Mouse (Mus musculus): ENCODE measurements at regions not wholly inside any gene's neighbourhood (a gene's known extent, or its start where the extent isn't known, plus 50 kb on each side); places are given as distances from the start of the nearest gene placed in this dataset.
A peak's percentile ranks its signal among the peaks of the same experiment; 100 is the strongest.

DNA sequence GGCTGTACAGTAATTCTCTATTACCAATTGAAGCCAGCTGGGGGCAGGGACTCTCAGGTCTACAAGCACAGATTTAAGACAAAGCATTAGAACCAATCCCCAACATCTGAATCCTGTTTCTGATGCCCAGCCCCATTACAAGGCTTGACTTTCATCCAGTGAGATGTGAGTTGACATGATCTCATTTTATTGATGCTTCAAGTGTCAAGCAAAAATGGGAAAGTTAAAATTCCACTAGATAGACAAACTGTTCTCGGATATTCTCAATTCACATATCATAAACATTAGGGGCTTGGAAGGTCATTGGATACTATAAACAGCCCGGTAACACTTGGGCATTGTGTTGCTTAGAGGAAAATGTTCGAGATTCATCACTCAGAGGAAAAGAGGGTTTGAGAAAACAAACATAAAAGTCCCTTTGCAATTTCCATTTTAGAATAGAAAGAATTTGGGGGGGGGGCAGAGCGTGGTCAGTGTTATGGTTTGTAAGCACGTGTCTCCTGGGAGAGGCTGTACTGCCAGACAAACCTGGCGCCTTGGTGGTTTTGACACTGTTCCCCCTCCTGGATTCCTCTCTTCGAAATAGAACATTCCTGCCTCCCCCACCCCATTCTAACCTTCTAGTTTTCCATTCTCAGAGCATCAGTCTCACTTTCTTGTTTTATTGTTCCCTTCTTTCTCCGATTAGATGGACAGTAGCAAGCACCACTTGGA lies 297.5 kb downstream of the Nuak1 start:
- ATAC-seq (replicated peaks; ENCODE audit: low read depth, poor library complexity, severe bottlenecking), result no peak

DNA sequence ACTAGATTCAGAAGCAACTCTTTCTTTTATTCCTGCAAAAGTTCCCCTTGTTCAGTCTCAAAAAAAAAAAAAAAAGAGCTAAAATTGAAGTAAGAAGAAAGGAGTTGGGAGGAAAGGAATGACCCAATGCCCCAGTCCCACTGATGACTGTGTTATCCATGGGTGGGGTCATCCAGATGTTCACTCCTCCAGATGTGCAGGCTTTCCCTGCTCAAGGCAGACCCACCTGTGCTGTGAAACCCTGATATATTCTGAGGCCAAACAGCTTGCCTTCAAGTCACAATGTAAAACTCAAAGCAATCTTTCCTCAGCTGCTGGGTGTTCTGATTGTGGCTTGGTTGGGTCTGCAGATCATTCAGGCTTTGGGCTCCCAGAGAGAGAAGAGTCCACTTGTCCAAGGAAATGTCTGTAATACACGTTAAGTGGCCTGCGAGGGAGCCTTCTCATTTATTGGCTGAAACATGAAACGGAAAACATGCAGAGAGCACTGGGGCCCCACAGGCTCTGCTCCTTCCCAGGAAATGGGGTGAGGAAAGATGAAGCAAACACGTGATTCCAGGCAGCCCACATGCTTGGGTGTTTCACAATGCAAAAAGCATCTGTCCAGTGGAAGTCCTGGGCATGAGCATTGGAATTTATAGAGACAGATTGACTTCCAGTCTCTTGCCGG lies 296.6 kb downstream of the Nuak1 start:
- ATAC-seq (replicated peaks; ENCODE audit: low read depth, poor library complexity, severe bottlenecking), result no peak

DNA sequence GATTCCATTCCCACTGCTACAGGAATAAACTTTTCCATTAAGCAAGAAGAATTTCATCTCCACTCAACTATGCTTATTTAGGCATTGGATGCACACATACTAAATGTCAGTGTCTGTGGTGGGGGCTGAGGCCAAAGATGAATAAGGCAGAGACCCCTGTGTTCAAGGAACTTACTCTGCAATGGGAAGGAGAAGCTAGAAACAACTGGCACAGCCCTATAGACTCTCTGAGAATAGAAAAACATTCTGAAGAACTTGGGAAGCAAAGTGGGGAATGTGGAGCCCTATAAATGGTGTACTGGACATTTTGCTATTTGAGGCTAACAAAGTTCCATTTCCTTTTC lies 296.1 kb downstream of the Nuak1 start:
- ATAC-seq (replicated peaks; ENCODE audit: low read depth, poor library complexity, severe bottlenecking), result no peak

DNA sequence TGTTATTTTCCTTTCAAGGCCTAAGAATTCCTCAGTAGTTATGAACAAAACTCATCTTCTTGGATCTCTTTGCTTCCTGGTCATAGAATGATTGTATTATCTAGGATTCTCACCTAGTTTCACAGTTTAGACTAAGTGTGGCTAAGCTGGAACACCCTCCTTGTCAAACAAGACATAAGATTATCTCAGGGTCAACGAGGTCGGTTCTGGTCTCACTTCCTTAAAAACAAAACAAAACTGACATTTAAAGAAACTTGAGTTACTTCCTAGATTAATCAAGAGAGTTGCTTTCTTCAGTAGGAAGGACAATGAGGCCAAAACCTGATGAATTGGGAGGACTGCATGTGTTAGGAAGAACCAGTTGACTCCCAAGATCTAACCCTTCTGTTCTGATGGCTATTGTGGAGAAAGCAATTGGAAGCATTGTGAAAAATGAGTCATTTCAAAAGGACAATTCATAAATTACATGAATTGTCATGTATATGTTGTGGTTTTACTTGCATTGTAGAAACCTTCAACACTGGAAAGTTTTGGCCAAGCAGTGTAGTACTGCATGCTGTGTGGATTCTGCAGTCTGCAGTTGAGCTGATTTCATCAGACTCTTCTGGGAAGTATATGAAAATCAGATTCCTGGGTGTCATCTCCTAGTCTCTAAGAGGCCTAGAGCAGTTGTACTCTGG lies 293.0 kb downstream of the Nuak1 start:
- ATAC-seq (replicated peaks; ENCODE audit: low read depth, poor library complexity, severe bottlenecking), result peak; percentile 65

DNA sequence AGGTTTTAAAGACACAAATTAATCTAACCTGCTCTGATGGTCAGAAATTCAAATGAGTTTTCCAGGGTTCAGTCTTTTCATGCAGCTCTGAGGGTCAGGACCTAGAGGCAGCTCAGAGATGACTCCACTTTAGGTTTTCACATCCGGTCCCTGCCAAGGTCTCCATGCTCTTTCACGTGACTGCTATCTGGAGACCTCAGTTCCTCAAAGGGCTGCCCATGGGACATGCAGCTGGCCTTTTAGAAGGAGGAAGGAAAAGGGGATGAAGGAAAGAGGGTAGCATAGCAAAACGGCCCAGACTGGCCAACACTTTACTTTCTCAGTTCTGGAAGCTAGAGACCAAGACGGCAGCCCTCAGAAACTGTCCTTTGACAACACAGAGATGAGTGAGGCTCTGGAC lies 276.6 kb downstream of the Nuak1 start:
- peak; percentile 54 for ATAC-seq (replicated peaks; ENCODE audit: low read depth, poor library complexity, severe bottlenecking)

DNA sequence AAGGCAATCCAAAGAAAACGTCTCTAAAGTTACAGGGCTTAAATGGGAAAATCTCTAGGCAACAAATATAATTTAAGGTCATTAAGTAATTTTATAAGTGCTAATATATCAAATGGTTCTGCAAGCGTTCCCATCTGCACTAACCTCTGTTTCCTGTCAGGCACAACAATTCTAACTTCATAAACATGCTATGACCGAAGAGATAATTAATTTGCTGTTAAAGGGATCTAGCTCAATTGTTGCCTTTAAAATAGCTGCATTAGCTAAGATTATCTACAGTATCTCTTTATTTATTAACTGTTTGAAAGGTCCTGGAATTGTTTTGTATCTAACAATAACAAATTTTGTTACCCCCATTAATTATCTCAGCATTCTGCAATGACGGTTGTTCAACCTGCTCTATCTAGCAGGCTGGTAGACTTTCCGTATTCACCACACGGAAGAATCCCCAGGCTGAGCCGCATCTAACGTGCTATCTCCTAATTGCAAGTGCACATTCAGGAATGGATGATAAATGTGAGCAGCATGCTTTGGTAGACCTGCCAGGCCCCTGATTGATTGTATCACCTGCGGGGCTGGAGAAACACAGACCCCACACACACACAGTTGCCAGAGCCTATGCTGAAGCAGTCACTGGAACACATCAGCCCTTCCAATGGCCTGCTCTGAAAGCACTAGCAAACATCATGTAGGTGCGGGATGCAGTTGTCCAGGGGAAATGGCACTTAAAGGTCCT lies 274.4 kb downstream of the Nuak1 start:
- ATAC-seq (replicated peaks; ENCODE audit: low read depth, poor library complexity, severe bottlenecking), result no peak

DNA sequence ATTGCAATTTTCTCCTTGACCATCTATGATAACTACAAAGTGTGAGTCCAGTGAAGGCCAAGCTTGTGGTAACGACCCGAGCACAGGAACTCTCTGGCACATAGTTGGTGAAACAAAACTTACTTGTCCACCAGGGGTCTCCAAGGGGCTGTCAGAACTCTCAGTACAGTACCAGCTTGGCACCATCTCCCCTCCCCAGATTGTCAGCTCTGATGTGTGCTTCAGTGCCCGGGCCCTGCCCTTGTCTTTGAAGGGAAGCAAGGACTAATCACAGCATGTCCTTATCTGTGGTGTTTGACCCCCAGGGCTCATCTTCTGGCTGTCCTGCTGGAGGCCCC lies 273.9 kb downstream of the Nuak1 start:
- peak; percentile 56 for ATAC-seq (replicated peaks; ENCODE audit: low read depth, poor library complexity, severe bottlenecking)

DNA sequence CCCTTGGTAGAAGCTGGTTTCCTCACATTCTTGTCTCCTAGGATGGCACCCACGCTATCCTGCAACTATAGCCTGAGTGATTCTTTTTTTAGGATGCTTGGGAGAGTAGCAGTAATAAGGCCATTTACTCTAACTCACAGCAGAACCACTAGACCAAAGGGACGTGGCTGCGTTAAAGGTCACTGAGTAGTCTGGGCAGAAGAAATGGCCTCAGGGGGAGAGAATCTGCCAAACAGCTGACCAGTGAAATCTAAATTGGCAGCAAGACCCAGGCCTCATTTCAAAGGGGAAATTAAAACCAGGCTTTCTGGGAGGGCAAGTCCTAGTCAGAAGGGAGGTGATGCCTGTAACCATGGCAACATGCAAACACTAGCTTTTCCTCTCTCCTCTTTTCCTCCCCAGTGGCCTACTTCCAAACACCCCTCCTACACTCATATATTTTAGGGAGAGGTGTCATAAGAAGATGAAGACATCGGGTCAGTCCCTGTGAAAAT lies 267.5 kb downstream of the Nuak1 start:
- no peak for ATAC-seq (replicated peaks; ENCODE audit: low read depth, poor library complexity, severe bottlenecking)

DNA sequence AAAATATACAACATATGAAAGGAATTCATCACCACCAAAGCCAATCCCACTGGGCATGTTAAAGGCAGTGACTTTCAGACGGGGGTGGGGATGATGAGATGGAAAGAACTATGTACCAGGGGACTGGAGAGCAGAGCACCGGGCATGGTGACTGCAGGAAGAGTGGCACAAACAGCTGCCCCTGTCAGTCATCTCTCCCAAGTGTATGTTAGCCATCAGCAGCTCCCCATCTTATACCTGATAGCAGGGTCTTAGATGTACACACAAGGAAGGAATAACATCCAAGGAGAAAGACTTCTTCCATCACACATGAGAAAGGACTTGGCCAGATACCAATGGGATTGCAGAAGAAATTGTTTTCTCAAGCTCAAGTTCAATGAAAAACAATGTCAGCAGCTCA lies 257.2 kb downstream of the Nuak1 start:
- ATAC-seq (replicated peaks; ENCODE audit: low read depth, poor library complexity, severe bottlenecking), result no peak

DNA sequence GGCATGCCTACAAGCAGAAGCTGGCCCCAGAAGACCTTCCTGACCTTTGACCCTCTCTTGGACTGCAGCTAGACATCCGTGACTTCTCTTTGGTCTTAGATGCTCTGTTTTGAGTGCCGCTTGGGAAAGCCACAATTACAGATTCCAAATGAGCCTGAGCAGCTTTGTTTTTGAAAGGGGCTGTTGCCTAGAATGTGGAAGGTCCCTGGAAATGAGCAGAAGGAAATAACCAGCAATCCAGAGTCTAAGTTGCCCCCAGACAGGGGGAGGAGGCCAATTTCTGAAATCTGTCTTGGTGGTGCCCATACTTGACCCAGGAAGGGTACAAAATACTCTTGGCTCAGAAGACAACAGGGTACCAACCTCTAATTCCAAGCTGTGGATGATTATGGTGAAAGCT lies 253.9 kb downstream of the Nuak1 start:
- ATAC-seq (replicated peaks; ENCODE audit: low read depth, poor library complexity, severe bottlenecking), result no peak

DNA sequence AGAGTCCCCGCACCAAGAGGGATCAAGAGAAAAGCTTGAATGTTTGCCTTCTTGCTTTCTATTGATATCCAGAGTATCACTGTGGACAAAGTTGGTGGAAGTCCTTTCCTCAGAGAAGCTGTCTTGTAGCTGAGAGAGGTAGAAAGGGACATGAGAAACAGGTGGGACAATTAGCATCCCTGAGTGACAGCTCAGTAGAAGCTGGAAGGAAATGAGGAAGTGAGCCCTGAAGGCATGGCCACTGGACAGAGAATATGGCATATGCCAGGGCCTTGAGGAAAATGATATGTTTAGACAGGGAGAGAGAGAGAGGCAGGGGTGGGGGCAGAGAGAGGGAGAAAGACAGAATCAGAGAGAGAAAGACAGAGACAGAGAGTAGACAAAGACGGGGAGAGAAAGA lies 241.4 kb downstream of the Nuak1 start:
- no peak for ATAC-seq (replicated peaks; ENCODE audit: low read depth, poor library complexity, severe bottlenecking)

DNA sequence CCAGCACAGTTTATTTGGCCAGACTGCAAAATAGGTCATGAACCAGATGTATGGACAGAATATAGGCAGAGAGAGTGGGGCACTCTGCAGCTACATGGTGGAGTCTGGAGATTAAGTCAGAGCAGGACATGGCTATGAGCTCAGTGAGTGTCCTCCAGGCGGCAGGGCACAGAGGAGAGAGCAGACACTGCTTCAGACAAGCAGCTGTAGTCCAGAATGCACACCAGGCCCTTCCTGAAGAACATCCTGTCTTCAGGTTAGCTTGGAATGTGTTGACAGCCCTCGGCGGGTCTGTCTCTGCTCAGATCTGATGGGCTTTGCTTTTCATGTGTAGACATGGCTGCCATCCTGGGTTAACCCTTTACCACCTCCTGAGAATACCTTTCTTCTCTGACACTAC lies 238.6 kb downstream of the Nuak1 start:
- no peak for ATAC-seq (replicated peaks; ENCODE audit: low read depth, poor library complexity, severe bottlenecking)

DNA sequence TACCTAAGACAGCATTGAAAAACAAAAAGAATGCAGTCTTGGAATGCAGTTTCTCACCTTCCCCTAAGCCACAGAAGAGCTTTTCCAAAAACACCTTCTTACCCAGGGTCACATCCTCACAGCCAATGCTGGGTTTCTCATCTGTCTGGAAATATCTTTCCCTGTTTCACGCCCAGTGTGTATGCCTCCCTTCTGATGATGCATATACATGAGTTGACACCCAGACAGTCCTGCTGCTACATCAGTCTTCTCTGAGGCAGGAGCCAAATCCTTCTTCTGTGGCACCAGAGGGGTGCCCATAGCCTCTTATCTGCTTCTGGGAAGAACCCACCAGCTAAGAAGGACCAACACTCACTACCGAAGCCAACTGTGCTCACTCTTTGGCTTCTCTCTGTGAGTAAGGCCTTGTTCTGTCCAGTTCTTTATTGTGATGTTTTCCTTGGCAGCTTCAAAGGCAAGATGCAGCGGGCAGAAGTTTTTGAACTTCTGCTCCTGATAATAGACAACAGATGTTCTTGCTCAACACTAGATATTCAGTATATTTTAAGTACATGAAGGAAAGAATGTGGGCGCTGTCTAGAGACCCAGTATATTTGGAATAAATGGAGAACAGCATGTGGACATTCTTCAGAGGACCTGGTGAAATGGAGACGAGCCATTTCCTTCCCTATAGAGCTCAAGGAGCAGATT lies 228.2 kb downstream of the Nuak1 start:
- no peak for ATAC-seq (replicated peaks; ENCODE audit: low read depth, poor library complexity, severe bottlenecking)

DNA sequence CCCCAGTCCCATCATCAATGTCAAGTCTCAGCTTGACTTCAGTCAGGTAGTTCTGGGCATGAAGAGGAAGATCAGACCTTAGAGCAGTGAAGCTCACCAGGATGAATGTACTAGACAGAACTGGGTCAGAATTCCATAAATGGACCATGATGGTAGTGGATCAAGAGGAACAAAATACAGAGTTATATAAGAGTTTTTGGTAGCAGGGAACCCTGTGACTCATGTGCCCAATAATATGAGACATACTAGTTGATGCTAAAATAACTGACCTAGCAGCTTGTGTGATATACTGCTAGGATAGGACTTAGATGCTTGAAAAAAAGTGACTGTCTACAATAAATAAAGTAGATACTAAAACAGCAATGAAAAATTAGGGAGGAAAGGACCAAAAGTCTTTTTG lies 225.6 kb downstream of the Nuak1 start:
- ATAC-seq (replicated peaks; ENCODE audit: low read depth, poor library complexity, severe bottlenecking), result no peak

DNA sequence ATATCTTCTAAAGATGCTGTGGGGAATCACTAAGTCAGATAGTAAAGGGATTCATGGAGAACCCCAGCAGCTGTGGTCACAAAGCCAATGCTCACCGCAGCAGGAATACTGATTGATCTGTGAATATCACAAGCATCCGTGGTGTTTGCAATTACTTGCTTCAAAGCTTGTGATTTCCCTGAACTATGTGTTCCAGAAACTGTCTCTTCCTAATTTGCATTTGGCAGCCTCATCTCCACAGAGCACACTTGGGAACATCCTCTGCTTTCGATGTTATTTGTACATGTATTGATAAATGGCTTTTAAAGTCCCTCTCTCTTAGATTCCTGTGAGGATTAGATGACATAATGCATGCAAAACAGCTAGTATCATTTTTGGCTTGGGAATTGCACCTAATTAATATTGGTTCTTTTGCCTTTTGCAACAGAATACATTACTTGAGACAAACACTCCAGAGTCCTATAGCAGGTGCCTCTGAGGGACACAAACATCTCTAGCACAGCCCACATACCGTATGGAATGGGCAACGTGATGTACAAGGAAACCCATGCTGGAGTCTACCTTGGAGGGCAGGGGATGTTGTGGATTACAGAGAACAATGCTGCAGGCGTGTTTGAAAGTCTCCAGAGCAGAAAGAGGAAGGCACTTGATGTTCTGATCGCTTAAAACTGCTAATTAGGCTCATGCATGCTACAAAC lies 211.0 kb downstream of the Nuak1 start:
- ATAC-seq (replicated peaks; ENCODE audit: low read depth, poor library complexity, severe bottlenecking), result no peak

DNA sequence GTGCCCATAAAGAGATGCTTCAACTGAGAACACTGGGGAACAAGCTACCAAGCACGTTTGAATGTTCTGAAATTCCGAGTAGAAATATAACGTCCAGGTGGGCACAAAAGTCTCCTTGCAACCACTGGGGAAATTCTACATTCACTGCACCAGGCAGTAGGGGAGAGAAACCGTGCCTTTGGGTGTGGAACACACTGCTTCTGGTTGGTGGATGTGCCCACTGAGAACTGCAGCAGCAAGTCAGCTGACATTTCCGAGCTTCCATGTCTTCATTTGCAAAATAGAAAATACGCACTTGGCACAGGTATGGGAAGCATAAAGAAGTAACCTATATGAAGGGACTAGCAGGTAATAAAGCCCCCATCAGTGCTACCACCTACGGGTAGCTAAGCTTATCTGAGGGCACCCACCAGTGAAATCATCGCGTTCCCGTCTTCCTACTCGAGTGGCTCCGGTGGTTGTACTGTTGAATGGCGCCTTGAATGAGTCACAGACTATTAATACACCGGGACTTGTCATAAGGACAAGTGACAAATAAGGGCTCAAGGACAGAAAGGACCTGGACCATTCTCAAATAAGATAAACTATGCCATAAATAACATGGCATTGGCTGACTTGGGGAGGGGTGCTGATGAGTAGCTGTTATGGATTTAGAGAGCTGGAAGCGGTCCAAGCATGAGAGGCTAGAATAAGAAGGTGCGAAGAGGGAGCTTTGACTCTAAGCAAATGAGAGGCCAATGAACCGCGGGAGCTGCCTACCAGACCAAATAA lies 210.2 kb downstream of the Nuak1 start:
- no peak for ATAC-seq (replicated peaks; ENCODE audit: low read depth, poor library complexity, severe bottlenecking)

DNA sequence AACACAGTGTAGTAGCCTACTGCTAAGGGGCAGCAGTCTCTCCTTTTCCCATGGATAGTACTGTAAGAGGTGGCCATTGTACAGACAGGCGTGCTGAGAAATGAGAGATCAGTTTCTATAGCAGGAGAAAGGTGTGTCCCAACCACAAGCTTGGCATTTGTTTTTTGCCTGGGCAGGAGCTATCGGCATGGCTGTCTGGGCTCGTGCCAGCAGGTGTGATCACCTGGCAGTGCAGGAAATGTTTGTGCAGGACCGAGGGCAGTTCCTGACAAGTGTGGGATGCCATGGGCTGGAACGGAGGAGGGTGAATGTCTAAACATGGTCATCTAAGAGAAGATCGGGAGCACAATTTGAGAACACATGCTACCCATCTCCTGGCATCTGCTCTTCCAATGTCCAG lies 205.4 kb downstream of the Nuak1 start:
- no peak for ATAC-seq (replicated peaks; ENCODE audit: low read depth, poor library complexity, severe bottlenecking)

DNA sequence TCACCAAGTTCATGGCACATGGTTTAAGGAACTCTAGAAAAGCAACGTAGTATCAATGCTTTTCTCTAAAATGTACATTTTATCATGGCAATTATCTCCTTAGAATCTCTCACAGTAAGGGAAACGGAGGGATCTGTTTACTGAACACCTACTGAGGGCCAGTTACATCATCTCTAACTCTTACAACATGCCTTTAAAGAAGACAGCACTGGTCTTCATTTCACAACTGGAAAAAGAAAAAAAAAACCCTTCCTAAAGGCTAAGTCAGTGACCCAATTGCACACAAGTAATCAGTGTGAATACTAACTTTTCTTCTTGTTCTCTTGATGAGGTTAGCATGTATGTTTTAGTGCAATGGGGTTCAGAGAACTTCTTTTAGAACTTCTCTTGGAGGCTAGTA lies 204.2 kb downstream of the Nuak1 start:
- no peak for ATAC-seq (replicated peaks; ENCODE audit: low read depth, poor library complexity, severe bottlenecking)

Measured in common myeloid progenitor, adult 5-6 weeks (primary cell).